Mouse (Mus musculus) hindbrain, embryonic 13.5 days (tissue): ENCODE results near the gene Adamts12. TPM values are rescaled to one million over a fixed set of nuclear protein-coding genes. Genes with fewer than 3 reads are reported as not detected.

Experiments used
- ATAC-seq: fragments of 200-750 bp; cut with Nextera tagmentation; 2 replicates; pipeline ENCODE4 v1.8.0; 2017; ENCODE audit warnings: moderate TSS enrichment; ENCODE audit not compliant: low FRiP score
- H3K27ac ChIP-seq: fragments of 300-500 bp; sonication (generic); 2 replicates; pipeline ENCODE4 v1.5.1; 2015; ENCODE audit warnings: inconsistent platforms, mild to moderate bottlenecking, moderate library complexity
- H3K27me3 ChIP-seq: fragments of 300-500 bp; sonication (generic); 2 replicates; pipeline ENCODE4 v1.6.1; 2015; ENCODE audit warnings: mild to moderate bottlenecking, inconsistent platforms
- H3K36me3 ChIP-seq: fragments of 300-500 bp; sonication (generic); 2 replicates; pipeline ENCODE4 v1.6.1; 2015; ENCODE audit warnings: mild to moderate bottlenecking, inconsistent platforms
- H3K4me1 ChIP-seq: fragments of 300-500 bp; sonication (generic); replicated peaks from 2 replicates; pipeline ENCODE4 v1.6.1; 2015; ENCODE audit warnings: inconsistent platforms
- H3K4me2 ChIP-seq: fragments of 300-500 bp; sonication (generic); 2 replicates; pipeline ENCODE4 v1.6.1; 2015; ENCODE audit warnings: inconsistent platforms, mild to moderate bottlenecking, moderate library complexity
- H3K4me3 ChIP-seq: fragments of 300-500 bp; sonication (generic); 2 replicates; pipeline ENCODE4 v1.5.1; 2015; ENCODE audit warnings: mild to moderate bottlenecking, inconsistent platforms
- H3K9ac ChIP-seq: fragments of 300-500 bp; sonication (generic); 2 replicates; pipeline ENCODE4 v1.6.1; 2015; ENCODE audit warnings: mild to moderate bottlenecking, inconsistent platforms
- H3K9me3 ChIP-seq: fragments of 300-500 bp; sonication (generic); 2 replicates; pipeline ENCODE4 v1.6.1; 2016; ENCODE audit warnings: inconsistent platforms
- WGBS: fragments of 180-500 bp; shearing (Covaris S2); methylation state at CpG from one replicate; pipeline ENCODE4 v1.1.7; 2015; 5-methylcytosine and 5-hydroxymethylcytosine counted together
- polyA plus RNA-seq: library from polyadenylated mRNA; unstranded; fragments of >200 nt; fragmentation: Nextera tagmentation; extraction: Ambion mirVana; gene quantifications from 2 replicates; pipeline ENCODE4 v1.2.1, GENCODE M21; 2015

Adamts12 gene
- polyA plus RNA-seq, 1 experiment from 2014 or later, result 2.1 TPM

DNA sequence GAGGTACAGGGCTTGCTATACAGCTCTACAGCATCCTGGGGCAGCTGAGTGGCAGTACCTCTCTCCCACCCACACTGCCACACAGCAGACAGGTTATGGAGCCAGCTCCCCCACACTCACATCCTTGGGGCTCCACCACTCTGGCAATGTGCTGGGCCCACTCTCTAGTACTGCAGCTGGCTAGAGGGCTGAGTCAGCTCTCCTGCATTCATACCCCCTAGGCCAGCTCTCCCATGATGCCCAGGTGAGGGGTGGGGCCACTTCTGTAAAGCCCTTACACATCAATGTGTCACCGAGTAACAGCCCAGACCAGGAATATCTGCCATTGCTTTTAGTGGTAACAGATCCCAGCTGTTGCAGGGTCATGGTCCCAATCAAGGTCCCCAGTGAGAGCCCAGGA, 296.3 kb downstream of the Adamts12 start:
- Histone ChIP-seq H3K27me3 (no peaks in the 10 kb centered on the region), H3K9ac (no peak overlapping the region), H3K36me3 (no peaks in the 10 kb centered on the region), H3K4me2 (no peak overlapping the region), H3K4me1 (no peaks in the 10 kb centered on the region), H3K9me3 (no peaks in the 10 kb centered on the region), H3K27ac (no peak overlapping the region), H3K4me3 (no peak overlapping the region)
- WGBS, result 100% methylated on average over 1 of the region's 1 CpGs
- ATAC-seq, result no peak

DNA sequence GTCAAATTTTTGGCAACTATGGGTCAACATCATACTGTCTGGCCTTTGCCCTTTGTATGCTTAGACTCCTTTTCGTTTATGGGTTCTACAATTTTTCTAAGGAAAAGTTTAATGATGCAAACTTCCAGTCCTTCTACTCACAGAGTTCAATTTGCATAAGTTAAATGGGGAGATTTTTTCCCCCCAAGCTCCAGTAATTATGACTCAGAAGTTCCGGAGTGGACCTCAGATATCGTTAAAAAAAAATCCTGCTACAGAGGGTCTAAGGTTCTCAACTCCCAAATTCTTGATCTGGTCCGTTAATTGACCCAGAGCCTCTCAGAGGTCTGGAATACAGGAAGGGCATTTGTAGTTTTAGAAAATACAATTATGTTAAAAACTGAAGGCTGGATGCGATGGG, 297.2 kb downstream of the Adamts12 start:
- H3K9me3 ChIP-seq, result no peaks in the 10 kb centered on the region
- H3K27ac ChIP-seq, result no peak overlapping the region
- H3K9ac ChIP-seq, result no peak overlapping the region
- H3K27me3 ChIP-seq, result no peaks in the 10 kb centered on the region
- no peaks in the 10 kb centered on the region for H3K4me1 ChIP-seq
- WGBS, result 89% methylated on average over 5 of the region's 5 CpGs
- H3K4me2 ChIP-seq, result no peak overlapping the region
- no peak for ATAC-seq
- H3K36me3 ChIP-seq, result no peaks in the 10 kb centered on the region
- H3K4me3 ChIP-seq, result no peak overlapping the region

DNA sequence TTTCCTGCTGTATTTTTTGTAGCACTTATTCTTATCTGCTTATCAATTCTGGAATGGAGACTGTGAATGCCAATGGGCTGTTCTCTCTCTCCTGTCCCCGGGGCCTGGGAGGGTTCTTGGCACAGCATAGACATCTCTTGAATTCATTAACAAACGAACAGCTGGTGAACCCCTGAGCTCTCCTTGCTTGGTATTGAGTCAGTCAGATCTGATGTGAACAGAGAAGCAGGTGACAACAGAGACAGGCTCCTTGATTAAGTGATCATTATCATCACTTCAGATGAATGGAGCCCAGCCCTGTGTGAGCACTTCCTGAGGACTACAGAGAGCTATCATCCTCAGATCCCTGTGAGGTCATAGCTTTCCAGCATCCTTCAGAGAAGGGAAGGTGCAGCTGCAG, 299.5 kb downstream of the Adamts12 start:
- no peaks in the 10 kb centered on the region for H3K4me1 ChIP-seq
- H3K27me3 ChIP-seq, result no peaks in the 10 kb centered on the region
- H3K9me3 ChIP-seq, result no peaks in the 10 kb centered on the region
- peak; percentile 85 for ATAC-seq
- H3K4me2 ChIP-seq, result no peak overlapping the region
- WGBS, result 35% methylated on average over 2 of the region's 2 CpGs
- H3K9ac ChIP-seq, result no peak overlapping the region
- H3K4me3 ChIP-seq, result no peak overlapping the region
- H3K36me3 ChIP-seq, result no peaks in the 10 kb centered on the region
- no peak overlapping the region for H3K27ac ChIP-seq

DNA sequence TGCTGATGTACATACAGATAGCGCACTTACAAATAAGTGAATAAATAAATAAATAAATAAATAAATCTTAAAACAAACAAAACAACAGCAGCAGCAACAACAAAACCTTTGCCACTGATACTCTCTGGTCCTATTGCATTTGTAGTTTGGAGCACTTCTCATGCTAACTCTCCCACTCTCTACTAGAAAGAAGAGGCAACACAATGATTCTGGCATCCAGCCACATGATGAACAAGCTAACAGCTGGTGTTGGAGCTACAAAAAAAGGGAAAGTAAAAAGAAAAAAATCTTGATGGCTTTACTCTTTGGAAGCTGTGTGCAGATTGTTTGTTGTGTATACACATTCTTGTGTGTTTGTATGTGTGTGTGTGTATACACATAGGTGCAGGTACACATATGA, 300.2 kb downstream of the Adamts12 start:
- Histone ChIP-seq H3K4me2 (no peak overlapping the region), H3K36me3 (no peaks in the 10 kb centered on the region), H3K9ac (no peak overlapping the region), H3K27me3 (no peaks in the 10 kb centered on the region), H3K27ac (no peak overlapping the region), H3K4me1 (no peaks in the 10 kb centered on the region), H3K4me3 (no peak overlapping the region), H3K9me3 (no peaks in the 10 kb centered on the region)
- ATAC-seq, result no peak
- 97% methylated on average over 1 of the region's 1 CpGs for WGBS

DNA sequence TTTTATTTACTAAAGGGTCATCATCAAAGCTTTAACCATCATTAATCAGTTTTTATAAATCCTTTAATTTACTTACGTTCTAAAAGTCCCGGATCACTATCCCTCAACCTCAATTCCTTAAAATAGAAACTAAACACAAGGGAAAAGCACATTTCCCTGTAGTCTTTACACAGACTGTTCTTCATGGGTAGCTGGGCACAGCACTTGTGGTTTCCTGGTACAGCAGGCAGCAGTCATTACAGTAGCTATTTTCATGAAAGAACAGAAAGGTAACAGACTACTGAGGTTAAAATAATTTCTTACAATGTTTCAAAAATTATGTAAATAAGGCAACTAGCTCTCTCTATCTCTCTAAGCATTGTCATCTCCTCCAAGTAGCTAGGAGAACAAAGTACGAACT, 305.0 kb downstream of the Adamts12 start:
- H3K9ac ChIP-seq, result no peak overlapping the region
- 82% methylated on average over 3 of the region's 3 CpGs for WGBS

DNA sequence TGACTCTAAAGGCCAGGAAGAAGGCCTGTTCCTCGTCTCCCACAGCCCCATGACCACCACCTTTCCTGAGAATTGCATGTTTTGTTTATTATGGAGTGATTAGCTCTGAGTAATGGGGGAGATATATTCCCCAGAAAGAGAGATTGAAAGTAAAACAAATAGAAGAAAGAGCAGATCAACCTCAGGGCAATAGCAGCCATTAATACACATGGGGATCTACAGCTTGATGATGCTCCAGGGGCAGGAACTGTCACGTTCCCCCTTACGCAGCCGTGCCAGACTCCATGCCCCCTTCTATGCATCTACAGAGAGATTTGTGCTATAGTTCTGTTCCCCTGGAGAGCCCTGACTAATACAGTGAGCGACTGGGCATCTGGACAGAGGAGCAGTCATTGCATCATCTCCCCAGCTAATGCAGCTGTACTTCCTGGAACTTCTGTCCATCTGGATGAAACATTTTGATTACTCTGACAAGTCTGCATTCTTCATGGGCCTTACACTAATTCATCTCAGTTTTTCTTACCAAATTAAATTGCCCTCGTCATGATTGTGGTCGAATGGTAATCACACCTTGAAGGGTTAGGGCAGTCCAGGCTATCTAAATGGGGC, 306.0 kb downstream of the Adamts12 start:
- Histone ChIP-seq H3K27me3 (no peaks in the 10 kb centered on the region), H3K9me3 (no peaks in the 10 kb centered on the region), H3K4me1 (no peaks in the 10 kb centered on the region), H3K4me3 (no peak overlapping the region), H3K36me3 (no peaks in the 10 kb centered on the region), H3K9ac (no peak overlapping the region), H3K4me2 (no peak overlapping the region), H3K27ac (no peak overlapping the region)
- no peak for ATAC-seq
- WGBS, result 90% methylated on average over 7 of the region's 7 CpGs

More for the DNA sequence above, 305.0 kb downstream of the Adamts12 start:
- H3K4me1 ChIP-seq, result no peaks in the 10 kb centered on the region
- no peak overlapping the region for H3K4me3 ChIP-seq
- no peak for ATAC-seq
- H3K27me3 ChIP-seq, result no peaks in the 10 kb centered on the region
- H3K27ac ChIP-seq, result no peak overlapping the region
- no peaks in the 10 kb centered on the region for H3K9me3 ChIP-seq
- no peaks in the 10 kb centered on the region for H3K36me3 ChIP-seq
- no peak overlapping the region for H3K4me2 ChIP-seq

DNA sequence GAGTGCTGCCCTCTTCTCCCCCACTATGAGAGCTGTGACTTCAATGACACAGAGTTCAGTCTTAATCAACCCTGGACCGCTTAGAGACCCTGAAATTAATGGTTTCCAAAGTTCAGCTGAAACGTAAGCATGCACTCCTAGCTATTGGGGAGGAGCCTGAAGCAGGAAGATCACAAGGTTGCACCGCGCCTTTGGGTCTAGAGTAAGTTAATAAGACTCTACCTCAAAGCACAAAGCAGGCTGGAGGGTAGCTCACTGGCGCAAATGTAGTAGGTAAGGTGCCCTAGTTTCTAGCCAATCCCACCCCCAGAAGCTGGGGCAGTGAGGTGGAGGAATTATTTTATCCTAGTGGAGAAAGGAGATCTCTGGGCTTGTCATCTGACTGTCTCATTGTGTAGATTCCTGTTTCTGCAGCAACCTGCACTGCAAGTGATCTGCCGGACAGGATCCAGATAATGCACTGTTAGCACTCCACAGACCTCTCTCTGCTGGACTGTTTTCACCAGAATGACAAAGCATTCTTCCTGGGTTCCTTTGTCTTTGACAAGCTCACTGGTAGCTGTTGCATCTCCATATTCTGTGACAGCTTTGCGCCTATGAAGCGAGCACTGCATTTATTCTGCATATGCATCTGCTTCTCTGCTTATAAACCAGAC, 315.0 kb downstream of the Adamts12 start:
- H3K27ac ChIP-seq, result no peak overlapping the region
- no peaks in the 10 kb centered on the region for H3K4me1 ChIP-seq
- H3K36me3 ChIP-seq, result peaks cover 23% of the 10 kb centered on the region
- ATAC-seq, result peak; percentile 18; the same call in 1 of the 2 replicates
- H3K27me3 ChIP-seq, result no peaks in the 10 kb centered on the region
- H3K9ac ChIP-seq, result no peak overlapping the region
- no peak overlapping the region for H3K4me2 ChIP-seq
- H3K9me3 ChIP-seq, result no peaks in the 10 kb centered on the region
- H3K4me3 ChIP-seq, result no peak overlapping the region
- 80% methylated on average over 8 of the region's 8 CpGs for WGBS

DNA sequence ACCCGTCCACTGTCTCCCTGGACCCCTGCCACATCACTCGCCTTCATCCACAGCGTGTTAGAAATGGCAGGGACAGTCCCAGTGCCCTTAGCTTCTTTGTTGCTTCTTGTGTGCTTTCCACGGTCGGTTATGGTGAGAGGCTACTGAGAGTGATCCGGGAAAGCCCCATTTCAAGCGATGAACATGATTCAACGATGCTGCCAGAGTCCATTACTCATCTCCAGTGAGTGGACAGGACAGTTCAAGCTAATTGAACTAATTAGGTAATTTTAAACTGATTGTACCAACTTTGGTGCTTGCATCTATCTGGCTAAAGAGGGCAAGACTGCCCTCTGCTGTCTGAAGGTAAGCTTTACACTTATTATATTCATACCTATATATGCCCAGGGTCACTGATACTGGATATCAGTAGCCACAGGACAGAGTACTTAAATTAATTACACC, 315.5 kb downstream of the Adamts12 start:
- Histone ChIP-seq H3K4me3 (no peak overlapping the region), H3K4me1 (no peaks in the 10 kb centered on the region), H3K9me3 (no peaks in the 10 kb centered on the region), H3K27me3 (no peaks in the 10 kb centered on the region), H3K9ac (no peak overlapping the region), H3K27ac (no peak overlapping the region), H3K4me2 (no peak overlapping the region), H3K36me3 (peaks cover 28% of the 10 kb centered on the region)
- 40% methylated on average over 8 of the region's 8 CpGs for WGBS
- ATAC-seq, result peak; percentile 70

DNA sequence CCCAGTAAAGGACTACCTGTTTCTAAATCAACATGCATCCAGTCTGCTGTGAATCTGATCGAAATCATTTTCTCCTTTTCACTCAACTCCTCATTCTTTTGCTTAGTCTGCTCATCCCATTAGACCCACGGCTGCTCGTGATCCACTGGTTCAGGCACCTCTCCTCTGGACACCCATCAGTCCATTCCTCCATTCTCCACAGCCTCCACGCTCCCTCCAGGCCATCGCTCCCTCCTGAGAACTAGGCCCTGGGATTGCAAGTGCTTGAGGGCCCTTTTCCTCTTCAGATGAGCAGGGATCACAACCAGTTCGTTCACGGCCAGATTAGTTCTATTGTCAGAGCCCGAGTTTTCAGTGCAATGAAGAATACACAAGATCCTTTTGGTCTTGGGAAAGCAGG, 316.0 kb downstream of the Adamts12 start:
- ATAC-seq, result no peak
- WGBS, result 86% methylated on average over 8 of the region's 8 CpGs
- H3K9ac ChIP-seq, result no peak overlapping the region

DNA sequence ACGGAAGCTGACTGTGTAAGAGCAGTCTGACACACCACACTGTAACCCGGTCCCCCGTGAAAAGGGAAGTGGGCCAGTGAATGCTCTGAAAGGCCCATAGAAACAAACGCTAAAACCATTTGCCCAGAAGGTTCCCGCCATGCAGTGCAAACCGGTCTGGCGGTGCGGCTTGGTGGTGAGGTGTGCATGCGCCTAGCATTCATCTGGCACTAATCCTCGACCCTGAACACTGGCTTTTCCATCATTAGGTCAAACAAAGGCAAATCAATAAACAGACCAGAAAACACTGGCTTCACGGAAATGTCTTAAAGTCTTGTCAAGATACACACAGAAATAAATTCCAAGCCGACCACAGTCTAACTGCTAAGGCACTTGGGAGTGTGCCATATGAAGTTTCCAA, 318.0 kb downstream of the Adamts12 start:
- no peak overlapping the region for H3K9ac ChIP-seq
- no peaks in the 10 kb centered on the region for H3K27me3 ChIP-seq
- no peak overlapping the region for H3K27ac ChIP-seq
- 91% methylated on average over 12 of the region's 12 CpGs for WGBS
- no peak for ATAC-seq
- no peaks in the 10 kb centered on the region for H3K9me3 ChIP-seq
- no peaks in the 10 kb centered on the region for H3K4me1 ChIP-seq
- H3K4me3 ChIP-seq, result no peak overlapping the region
- peaks cover 53% of the 10 kb centered on the region for H3K36me3 ChIP-seq
- no peak overlapping the region for H3K4me2 ChIP-seq

More for the DNA sequence above, 316.0 kb downstream of the Adamts12 start:
- H3K9me3 ChIP-seq, result no peaks in the 10 kb centered on the region
- no peak overlapping the region for H3K27ac ChIP-seq
- no peaks in the 10 kb centered on the region for H3K4me1 ChIP-seq
- H3K4me2 ChIP-seq, result no peak overlapping the region
- H3K27me3 ChIP-seq, result no peaks in the 10 kb centered on the region
- H3K36me3 ChIP-seq, result peaks cover 33% of the 10 kb centered on the region
- no peak overlapping the region for H3K4me3 ChIP-seq

DNA sequence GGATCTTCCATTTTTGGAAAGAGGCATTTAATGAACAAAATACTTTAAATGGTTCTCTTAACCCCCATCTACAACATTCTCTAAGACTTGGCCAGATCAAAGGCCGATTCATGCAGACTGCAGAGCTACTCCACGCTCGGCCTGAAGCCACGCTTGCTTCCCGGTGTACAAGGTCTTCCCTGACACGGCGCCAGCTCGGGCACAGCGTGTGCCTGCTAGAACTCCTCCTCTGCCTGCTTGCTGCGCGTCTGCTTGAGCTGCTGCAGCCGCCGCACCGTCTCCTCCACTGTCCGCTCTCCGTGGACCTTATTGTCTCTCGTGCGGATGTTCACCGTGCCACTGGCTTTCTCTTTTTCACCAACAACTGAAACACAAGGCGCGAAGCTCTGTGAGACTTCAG, 319.2 kb downstream of the Adamts12 start:
- no peak for ATAC-seq
- 98% methylated on average over 21 of the region's 21 CpGs for WGBS

DNA sequence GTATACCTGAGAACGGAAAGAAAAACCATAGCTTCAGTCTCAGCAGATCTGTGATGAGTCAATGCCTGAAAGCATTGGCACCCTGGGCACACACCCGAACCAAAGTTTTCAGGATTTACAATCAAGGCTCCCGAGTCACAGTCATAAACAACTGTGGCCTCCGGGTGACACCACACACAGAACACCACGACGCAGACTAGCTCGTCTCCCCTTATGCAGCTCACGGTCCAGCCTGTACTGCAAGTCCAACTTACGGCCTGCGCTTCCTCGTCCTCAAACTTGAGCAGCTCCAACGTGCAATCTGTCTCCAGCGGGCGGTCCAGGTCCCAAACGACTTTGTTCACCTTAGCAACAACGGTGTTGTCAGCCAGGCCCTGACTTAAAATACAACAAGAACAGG, 328.3 kb downstream of the Adamts12 start:
- Histone ChIP-seq H3K27ac (no peak overlapping the region), H3K27me3 (no peaks in the 10 kb centered on the region), H3K9me3 (no peaks in the 10 kb centered on the region), H3K4me2 (no peak overlapping the region), H3K4me1 (peaks cover 5% of the 10 kb centered on the region), H3K4me3 (no peak overlapping the region), H3K36me3 (peaks cover 83% of the 10 kb centered on the region), H3K9ac (no peak overlapping the region)
- WGBS, result 97% methylated on average over 16 of the region's 16 CpGs
- ATAC-seq, result no peak

More for the DNA sequence above, 319.2 kb downstream of the Adamts12 start:
- Histone ChIP-seq H3K4me2 (no peak overlapping the region), H3K4me1 (no peaks in the 10 kb centered on the region), H3K9me3 (no peaks in the 10 kb centered on the region), H3K9ac (no peak overlapping the region), H3K36me3 (peaks cover 65% of the 10 kb centered on the region), H3K4me3 (no peak overlapping the region), H3K27me3 (no peaks in the 10 kb centered on the region), H3K27ac (no peak overlapping the region)

DNA sequence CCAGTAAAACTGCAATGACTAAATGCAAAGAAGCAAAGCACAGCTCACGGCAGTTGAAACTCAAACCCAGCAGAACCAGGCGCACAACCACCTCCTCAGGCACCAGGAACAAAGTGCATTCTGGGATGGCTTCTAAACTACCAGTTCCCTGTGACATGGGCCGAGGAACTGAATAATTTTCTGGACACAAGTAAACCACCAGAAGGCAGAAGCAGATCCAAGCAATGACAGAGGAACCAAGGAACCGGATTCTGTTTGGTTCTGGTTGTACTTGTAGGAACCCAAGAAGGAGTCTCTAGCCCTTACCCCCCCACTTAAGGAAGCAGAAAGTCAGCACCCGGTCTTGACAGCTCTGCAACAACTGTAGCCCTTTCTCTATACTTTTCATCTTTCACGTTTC, 331.8 kb downstream of the Adamts12 start:
- Histone ChIP-seq H3K9ac (no peak overlapping the region), H3K27me3 (no peaks in the 10 kb centered on the region), H3K36me3 (peaks cover 49% of the 10 kb centered on the region), H3K27ac (no peak overlapping the region), H3K4me2 (no peak overlapping the region), H3K4me3 (no peak overlapping the region), H3K4me1 (peaks cover 14% of the 10 kb centered on the region), H3K9me3 (no peaks in the 10 kb centered on the region)
- WGBS, result 93% methylated on average over 6 of the region's 6 CpGs
- ATAC-seq, result no peak
